Mouse (Mus musculus) midbrain, embryonic 12.5 days (tissue): ENCODE data around the gene Pdgfb. TPM values are rescaled to one million over a fixed set of nuclear protein-coding genes. Genes with fewer than 3 reads are reported as not detected.

Experiments used
- ATAC-seq: fragments of 200-750 bp; cut with Nextera tagmentation; 2 replicates; pipeline ENCODE4 v1.8.0; 2017; ENCODE audit warnings: low read depth, moderate TSS enrichment, moderate library complexity; ENCODE audit not compliant: low FRiP score
- H3K27ac ChIP-seq: fragments of 300-500 bp; sonication (generic); replicated peaks from 2 replicates; pipeline ENCODE4 v1.5.1; 2016; ENCODE audit warnings: mild to moderate bottlenecking
- H3K27me3 ChIP-seq: fragments of 300-500 bp; sonication (generic); 2 replicates; pipeline ENCODE4 v1.6.1; 2016; ENCODE audit warnings: mild to moderate bottlenecking
- H3K36me3 ChIP-seq: fragments of 300-500 bp; sonication (generic); 2 replicates; pipeline ENCODE4 v1.6.1; 2016
- H3K4me1 ChIP-seq: fragments of 300-500 bp; sonication (generic); 2 replicates; pipeline ENCODE4 v1.6.1; 2016
- H3K4me2 ChIP-seq: fragments of 300-500 bp; sonication (generic); replicated peaks from 2 replicates; pipeline ENCODE4 v1.6.1; 2016; ENCODE audit warnings: mild to moderate bottlenecking, moderate library complexity
- H3K4me3 ChIP-seq: fragments of 300-500 bp; sonication (generic); 2 replicates; pipeline ENCODE4 v1.5.1; 2016; ENCODE audit warnings: mild to moderate bottlenecking
- H3K9ac ChIP-seq: fragments of 300-500 bp; sonication (generic); replicated peaks from 2 replicates; pipeline ENCODE4 v1.6.1; 2016; ENCODE audit warnings: mild to moderate bottlenecking, moderate library complexity
- H3K9me3 ChIP-seq: fragments of 300-500 bp; sonication (generic); 2 replicates; pipeline ENCODE4 v1.6.1; 2016; ENCODE audit warnings: mild to moderate bottlenecking
- WGBS: fragments of 180-500 bp; shearing (Covaris S2); methylation state at CpG from one replicate; pipeline ENCODE4 v1.1.7; 2016; 5-methylcytosine and 5-hydroxymethylcytosine counted together
- polyA plus RNA-seq: library from polyadenylated mRNA; unstranded; fragments of >200 nt; fragmentation: Nextera tagmentation; extraction: Ambion mirVana; gene quantifications from 2 replicates; pipeline ENCODE4 v1.2.1, GENCODE M21; 2016

Pdgfb gene
- polyA plus RNA-seq, result 2.4 and 2.7 TPM in 2 replicates

DNA sequence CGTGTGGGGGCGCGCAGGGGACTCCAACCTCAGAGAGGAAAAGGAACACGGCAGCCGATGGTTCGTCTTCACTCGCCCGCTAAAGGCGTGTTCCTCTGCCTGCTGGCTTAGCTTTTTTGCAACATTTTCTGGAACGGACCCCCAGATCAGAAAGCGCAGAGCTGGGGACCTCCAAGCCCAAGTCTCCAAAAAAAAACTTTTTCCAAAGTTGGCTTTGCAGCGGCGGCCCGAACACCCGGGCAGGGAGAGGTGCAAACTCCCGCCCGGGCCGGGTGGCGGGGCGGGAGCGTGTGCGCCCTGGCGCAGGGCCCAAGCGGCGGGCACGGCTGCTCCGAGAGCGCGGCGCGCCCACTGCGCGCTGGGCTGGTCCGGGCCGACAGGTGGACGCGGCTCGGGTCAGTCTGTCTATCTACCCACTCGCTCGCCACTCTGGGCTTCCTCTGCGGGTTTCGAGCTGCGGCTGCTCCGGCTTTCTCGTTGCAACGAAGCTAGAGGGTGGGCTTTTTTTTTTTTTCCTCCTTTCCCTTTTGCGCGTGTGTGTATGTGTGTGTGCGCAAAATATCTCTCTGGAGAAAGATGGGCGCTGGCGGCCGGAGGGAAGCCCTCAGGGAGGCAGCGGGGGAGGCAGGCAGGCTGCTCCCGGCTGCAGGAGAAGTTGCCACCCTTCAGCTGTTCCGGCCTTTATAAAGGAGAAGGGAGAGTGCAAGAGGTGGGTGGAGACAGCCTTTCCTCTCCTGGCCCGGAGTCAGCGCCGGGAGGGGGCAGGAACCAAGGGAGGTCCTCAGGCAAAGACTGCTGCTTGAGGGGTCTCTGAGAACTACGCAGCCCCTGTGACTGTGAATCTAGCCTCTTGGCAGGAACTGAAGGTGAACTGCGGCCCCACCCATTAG is at the start of gene Pdgfb:
Pdgfb (minus strand) TSS at position 657 of the 890 bp plus-strand sequence.
- 2% methylated on average over 60 of the region's 60 CpGs for WGBS
- peak within 1 kb of the TSS; percentile 74 for H3K4me2 ChIP-seq
- peaks cover 91% of the 10 kb centered on the region for H3K27me3 ChIP-seq
- H3K9me3 ChIP-seq, result no peaks in the 10 kb centered on the region
- ATAC-seq, result no peak
- no peak within 1 kb of the TSS for H3K27ac ChIP-seq
- peak within 1 kb of the TSS; percentile 43 for H3K9ac ChIP-seq
- H3K4me3 ChIP-seq, result peak within 1 kb of the TSS; percentile 49
- H3K4me1 ChIP-seq, result peaks cover 37% of the 10 kb centered on the region
- H3K36me3 ChIP-seq, result no peaks in the 10 kb centered on the region

DNA sequence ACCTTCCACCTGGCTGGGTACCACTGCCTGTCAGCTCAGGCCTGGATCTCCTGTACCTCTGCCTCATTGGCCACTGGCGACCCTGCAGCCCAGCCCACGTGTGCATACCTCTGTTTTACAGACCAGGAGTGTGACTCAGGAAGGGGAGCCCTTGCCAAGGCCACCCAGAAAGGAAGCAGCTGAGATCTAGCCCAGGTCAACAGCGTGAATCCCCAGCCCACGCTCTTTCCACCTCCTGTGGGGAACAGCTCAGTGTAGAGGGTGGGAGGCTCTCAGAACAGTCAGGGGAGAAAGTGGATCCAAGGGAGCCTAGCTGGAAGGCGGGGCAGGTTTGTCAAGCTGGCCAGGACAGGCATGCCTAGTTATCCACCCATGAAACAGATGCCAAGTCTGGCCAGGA is 48.0 kb upstream of the Pdgfb start:
- H3K27me3 ChIP-seq, result peaks cover 6% of the 10 kb centered on the region
- H3K27ac ChIP-seq, result no peak overlapping the region
- no peak overlapping the region for H3K9ac ChIP-seq
- WGBS, result 47% methylated on average over 5 of the region's 5 CpGs
- no peaks in the 10 kb centered on the region for H3K9me3 ChIP-seq
- H3K36me3 ChIP-seq, result no peaks in the 10 kb centered on the region
- H3K4me3 ChIP-seq, result no peak overlapping the region
- no peak for ATAC-seq
- H3K4me2 ChIP-seq, result no peak overlapping the region
- no peaks in the 10 kb centered on the region for H3K4me1 ChIP-seq

DNA sequence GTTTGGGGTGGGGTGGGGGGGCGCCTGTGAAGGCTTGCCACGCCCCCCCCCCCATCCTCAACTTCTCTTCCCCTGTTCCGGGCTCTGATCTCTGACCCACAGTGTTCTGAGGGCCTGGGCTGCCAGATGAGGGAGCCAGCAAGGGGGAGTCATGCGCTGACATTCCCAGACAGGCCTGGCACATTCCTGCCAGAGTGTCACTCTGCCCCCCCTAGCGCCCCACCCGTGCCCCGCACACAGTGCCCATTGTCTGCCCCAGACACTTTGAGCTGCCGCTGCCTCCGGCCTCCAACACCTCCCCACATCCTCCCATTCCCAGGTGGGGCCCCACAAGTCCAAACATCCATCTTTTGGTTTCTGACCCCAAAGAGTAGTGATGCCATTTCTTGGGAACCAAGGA is 47.6 kb upstream of the Pdgfb start:
- 75% methylated on average over 7 of the region's 9 CpGs for WGBS
- no peak for ATAC-seq
- no peak overlapping the region for H3K27ac ChIP-seq

DNA sequence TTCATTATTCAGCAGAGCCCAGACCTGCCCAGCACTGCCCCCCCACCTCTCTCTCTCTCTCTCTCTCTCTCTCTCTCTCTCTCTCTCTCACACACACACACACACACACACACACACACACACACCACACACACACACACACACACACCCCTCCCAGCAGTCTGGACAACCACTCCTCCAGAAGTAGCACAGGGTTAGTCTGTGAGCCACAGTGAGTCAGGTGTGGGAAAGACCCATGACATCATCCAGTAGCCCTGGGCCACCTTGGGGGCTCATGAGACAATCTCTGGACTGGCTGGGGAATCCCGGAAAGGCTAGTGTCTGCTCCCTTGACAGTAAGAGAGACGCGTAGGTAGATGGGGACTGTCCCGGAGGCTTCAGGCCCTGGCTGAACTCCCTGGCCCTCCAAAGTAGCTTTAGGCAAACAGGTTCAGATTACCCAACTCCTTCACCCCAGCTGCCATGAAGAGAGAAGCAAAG is 46.3 kb upstream of the Pdgfb start:
- WGBS, result 93% methylated on average over 4 of the region's 4 CpGs
- Histone ChIP-seq H3K4me3 (no peak overlapping the region), H3K4me1 (peaks cover 3% of the 10 kb centered on the region; the same call in 1 of the 2 replicates), H3K4me2 (no peak overlapping the region), H3K36me3 (no peaks in the 10 kb centered on the region), H3K9me3 (no peaks in the 10 kb centered on the region), H3K27ac (no peak overlapping the region), H3K9ac (no peak overlapping the region), H3K27me3 (peaks cover 6% of the 10 kb centered on the region)
- no peak for ATAC-seq

More for the DNA sequence above, 47.6 kb upstream of the Pdgfb start:
- H3K4me2 ChIP-seq, result no peak overlapping the region
- no peaks in the 10 kb centered on the region for H3K4me1 ChIP-seq
- H3K27me3 ChIP-seq, result peaks cover 6% of the 10 kb centered on the region
- no peak overlapping the region for H3K4me3 ChIP-seq
- no peaks in the 10 kb centered on the region for H3K9me3 ChIP-seq
- H3K36me3 ChIP-seq, result no peaks in the 10 kb centered on the region
- H3K9ac ChIP-seq, result no peak overlapping the region

DNA sequence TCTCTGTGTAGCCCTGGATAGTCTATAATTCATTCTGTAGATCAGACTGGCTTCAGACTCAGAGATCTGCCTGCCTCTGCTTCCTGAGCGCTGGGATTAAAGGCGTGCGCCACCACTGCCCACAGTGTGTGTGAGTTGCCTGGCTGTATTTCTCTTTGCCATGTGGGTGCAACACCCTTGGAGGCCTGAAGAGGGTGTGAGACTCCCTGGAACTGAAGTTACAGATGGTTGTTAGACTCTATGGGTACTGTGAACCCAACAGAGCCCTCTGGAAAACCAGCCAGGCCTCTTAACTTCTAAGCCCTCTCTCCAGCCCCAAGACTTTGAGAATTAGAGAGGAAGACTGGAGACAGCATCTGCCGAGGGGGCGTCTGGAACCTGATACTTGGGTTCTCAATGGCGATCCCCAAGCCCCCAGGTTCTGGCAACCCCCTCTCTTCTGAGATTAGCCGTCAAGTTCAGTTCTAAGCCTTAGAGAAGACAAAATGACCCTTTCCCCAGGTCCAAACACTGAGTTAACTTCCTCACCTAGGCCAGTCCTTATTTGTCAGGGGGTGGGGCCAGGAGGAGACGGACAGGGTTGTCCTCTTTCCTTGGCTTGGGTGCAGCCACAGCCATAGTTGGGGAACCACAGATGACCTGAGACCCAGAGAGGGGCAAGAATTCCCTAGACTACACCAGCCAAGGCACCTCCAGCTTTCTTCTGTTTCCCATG is 45.7 kb upstream of the Pdgfb start:
- no peak overlapping the region for H3K4me3 ChIP-seq
- no peak overlapping the region for H3K9ac ChIP-seq
- no peak for ATAC-seq
- H3K9me3 ChIP-seq, result no peaks in the 10 kb centered on the region
- H3K27me3 ChIP-seq, result peaks cover 6% of the 10 kb centered on the region
- 95% methylated on average over 8 of the region's 8 CpGs for WGBS
- no peaks in the 10 kb centered on the region for H3K36me3 ChIP-seq
- H3K4me1 ChIP-seq, result peaks cover 3% of the 10 kb centered on the region; the same call in 1 of the 2 replicates
- no peak overlapping the region for H3K4me2 ChIP-seq
- no peak overlapping the region for H3K27ac ChIP-seq

DNA sequence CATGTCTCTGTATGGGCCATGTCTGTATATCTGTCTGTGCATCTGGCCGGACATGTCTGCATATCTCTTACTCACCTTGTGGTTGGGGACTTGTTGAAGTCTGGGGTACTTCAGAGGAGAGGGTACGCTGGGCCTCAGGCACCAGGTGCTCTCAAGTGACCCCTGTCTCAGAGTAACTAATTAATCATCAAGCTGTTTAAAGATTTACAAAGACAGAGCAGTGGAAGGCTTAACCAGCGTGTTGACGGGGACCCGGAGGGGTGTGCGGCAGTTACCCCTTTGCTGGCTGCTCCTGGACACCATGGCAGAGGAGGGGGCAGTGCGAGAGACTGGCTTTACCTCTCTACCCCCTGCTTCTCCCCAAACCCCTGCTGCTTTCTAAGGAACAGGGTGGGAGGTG is 44.8 kb upstream of the Pdgfb start:
- no peak overlapping the region for H3K4me3 ChIP-seq
- H3K27me3 ChIP-seq, result peaks cover 6% of the 10 kb centered on the region
- H3K9me3 ChIP-seq, result no peaks in the 10 kb centered on the region
- H3K27ac ChIP-seq, result no peak overlapping the region
- no peak overlapping the region for H3K4me2 ChIP-seq
- ATAC-seq, result no peak
- H3K9ac ChIP-seq, result no peak overlapping the region
- H3K4me1 ChIP-seq, result peaks cover 3% of the 10 kb centered on the region; the same call in 1 of the 2 replicates
- H3K36me3 ChIP-seq, result no peaks in the 10 kb centered on the region
- 93% methylated on average over 7 of the region's 7 CpGs for WGBS

DNA sequence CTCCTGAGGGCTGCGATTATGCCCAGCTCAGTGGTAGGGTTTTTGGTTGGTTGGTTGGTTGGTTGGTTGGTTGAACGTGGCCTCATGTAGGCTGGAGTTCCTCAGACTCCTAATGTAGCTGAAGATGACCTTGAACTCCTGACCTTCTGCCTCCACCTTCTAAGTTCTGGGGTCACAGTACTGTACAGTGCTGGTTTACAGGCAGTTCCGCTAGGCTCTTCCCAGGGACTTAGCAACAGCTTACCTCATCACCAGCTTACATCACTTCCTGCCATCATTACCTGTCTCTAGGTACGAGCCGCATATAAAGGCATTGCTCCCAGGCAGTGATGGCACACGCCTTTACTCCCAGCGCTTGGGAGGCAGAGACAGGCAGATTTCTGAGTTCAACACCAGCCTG is 43.4 kb upstream of the Pdgfb start:
- no peak overlapping the region for H3K4me3 ChIP-seq
- H3K27ac ChIP-seq, result no peak overlapping the region
- peaks cover 3% of the 10 kb centered on the region; the same call in 1 of the 2 replicates for H3K4me1 ChIP-seq
- no peaks in the 10 kb centered on the region; the same call in 1 of the 2 replicates for H3K27me3 ChIP-seq
- 93% methylated on average over 7 of the region's 7 CpGs for WGBS
- ATAC-seq, result no peak
- H3K9me3 ChIP-seq, result no peaks in the 10 kb centered on the region
- no peak overlapping the region for H3K9ac ChIP-seq
- no peak overlapping the region for H3K4me2 ChIP-seq
- H3K36me3 ChIP-seq, result no peaks in the 10 kb centered on the region

DNA sequence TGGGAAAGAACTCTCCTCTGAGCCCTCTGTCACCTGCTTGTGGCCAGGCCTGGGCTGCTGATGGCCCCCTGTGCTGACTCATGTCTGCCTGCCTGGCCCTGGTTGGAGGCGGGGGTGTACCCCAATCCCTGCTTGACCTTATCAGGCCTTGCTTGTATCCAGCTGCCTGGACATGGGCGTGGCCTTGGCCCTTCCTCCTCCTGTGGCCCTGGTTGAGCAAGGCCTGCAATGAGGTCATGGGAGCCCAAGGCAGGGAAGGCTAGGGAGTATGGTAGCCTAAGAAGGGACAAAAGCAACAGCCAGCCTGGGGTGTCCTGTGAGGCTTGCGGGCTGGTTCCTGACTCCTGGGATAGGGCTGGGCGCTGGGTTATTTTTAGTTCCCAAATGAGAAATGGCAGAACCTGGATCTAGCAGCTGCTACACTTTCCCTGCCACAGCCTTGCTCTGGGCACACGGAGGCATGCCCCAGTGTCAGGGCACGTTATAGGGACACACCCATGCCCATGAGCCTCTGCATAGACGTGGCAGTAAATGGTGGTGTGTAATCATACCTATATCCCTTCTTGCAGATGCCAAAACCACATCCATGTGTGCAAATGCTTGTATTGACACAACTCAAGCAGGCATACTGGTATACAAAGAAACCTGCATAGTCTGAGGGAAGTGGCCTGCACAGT is 39.4 kb upstream of the Pdgfb start:
- no peak overlapping the region for H3K27ac ChIP-seq
- no peaks in the 10 kb centered on the region for H3K9me3 ChIP-seq
- no peak overlapping the region for H3K4me3 ChIP-seq
- H3K4me1 ChIP-seq, result peaks cover 3% of the 10 kb centered on the region; the same call in 1 of the 2 replicates
- no peak overlapping the region for H3K9ac ChIP-seq
- no peaks in the 10 kb centered on the region for H3K36me3 ChIP-seq
- no peak overlapping the region for H3K4me2 ChIP-seq
- no peak for ATAC-seq
- WGBS, result 88% methylated on average over 7 of the region's 7 CpGs
- 0 out of 2 replicates have a peak, but pooled peaks cover 3% of the 10 kb centered on the region for H3K27me3 ChIP-seq

DNA sequence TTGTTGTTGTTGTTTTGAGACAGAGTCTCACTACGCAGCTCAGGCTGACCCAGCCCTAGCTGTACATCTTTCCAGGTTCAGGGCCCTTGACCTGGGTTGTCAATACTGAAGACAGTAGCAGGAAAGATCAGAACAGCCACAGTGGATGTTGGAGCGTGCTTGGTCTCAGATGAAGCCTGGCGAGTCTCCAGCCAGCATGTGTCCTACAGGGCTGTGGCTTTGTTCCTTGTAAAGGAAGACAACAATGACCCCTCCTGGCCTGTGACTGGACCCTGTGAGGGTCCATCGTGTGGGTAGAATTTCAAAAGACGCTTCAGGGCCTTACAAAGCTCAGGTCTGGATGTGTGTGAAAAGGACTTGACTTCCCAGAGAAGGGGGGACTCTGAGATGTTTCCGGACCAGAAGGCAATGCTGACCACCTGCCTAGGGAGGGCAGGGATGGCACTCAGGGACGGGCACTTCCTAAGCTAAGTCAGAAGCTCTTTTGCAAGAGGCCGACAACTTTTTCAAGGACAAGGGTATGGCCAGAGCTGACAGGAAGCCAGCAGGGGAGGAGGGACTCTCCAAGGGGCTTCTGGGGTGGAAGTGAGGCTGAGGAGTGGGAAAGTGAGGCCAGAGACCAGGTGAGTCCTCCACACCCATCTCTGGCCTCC is 38.7 kb upstream of the Pdgfb start:
- no peak overlapping the region for H3K9ac ChIP-seq

DNA sequence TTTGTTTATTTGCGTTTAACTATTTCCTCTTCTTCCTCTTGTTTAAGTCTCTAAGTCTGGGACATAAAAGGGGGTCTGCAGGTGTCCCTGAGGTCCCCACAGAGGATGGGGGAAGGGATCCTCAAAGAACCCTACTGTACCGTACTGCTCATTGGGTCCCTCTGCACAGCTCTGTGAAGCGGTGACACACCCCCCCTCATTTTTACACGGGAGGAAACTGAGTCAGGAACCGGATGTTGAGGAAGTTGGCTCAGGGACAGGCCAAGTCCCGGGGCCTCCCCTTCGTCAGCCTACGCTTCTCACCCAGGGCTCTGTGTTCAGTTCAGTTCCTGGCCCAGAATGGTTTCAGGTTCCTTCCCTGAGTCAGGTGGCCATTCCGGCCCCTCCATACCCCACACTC is 37.0 kb upstream of the Pdgfb start:
- H3K4me3 ChIP-seq, result no peak overlapping the region
- ATAC-seq, result no peak
- H3K36me3 ChIP-seq, result no peaks in the 10 kb centered on the region
- peaks cover 2% of the 10 kb centered on the region; the same call in 1 of the 2 replicates for H3K4me1 ChIP-seq
- H3K27ac ChIP-seq, result no peak overlapping the region
- H3K27me3 ChIP-seq, result 0 out of 2 replicates have a peak, but pooled peaks cover 3% of the 10 kb centered on the region
- H3K9ac ChIP-seq, result no peak overlapping the region
- H3K4me2 ChIP-seq, result no peak overlapping the region
- WGBS, result 88% methylated on average over 9 of the region's 9 CpGs
- H3K9me3 ChIP-seq, result no peaks in the 10 kb centered on the region

More for the DNA sequence above, 38.7 kb upstream of the Pdgfb start:
- Histone ChIP-seq H3K27ac (no peak overlapping the region), H3K4me1 (peaks cover 3% of the 10 kb centered on the region; the same call in 1 of the 2 replicates), H3K27me3 (0 out of 2 replicates have a peak, but pooled peaks cover 3% of the 10 kb centered on the region), H3K36me3 (no peaks in the 10 kb centered on the region), H3K9me3 (no peaks in the 10 kb centered on the region), H3K4me2 (no peak overlapping the region), H3K4me3 (no peak overlapping the region)
- ATAC-seq, result no peak
- WGBS, result 74% methylated on average over 8 of the region's 8 CpGs

DNA sequence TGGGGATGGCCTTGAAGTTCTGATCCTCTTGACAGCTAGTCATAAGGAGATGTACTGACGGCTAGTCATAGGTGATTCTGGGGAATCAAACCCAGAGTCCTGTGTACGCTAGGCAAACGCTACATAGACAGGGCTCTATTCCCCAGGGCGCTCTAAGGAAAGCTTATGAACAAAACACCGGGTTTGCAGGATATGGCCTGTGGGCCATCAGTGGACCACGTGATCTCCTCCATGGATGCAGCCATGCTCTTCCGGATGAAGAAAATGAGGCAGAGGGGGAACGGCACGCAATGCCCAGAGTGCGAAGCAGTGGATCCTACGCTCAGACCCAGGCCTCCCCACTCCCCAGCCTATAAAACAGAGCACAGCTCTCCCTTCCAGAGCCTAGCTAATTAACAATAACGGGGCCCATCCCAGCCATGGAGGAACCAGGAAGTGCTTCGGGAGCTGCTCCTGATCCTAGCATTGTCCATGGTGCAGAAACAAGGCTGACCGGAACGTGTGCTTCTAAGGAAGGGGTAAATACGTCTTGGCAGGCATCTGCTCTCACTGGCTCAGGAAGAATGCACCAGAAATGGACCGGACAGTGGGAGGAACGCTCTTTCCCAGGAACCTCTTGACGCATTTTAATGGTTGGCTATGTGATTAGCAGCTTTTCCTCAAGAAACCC is 36.5 kb upstream of the Pdgfb start:
- ATAC-seq, result no peak
- 0 out of 2 replicates have a peak, but pooled peaks cover 3% of the 10 kb centered on the region for H3K27me3 ChIP-seq
- H3K27ac ChIP-seq, result no peak overlapping the region
- H3K4me2 ChIP-seq, result no peak overlapping the region
- no peak overlapping the region for H3K4me3 ChIP-seq
- no peaks in the 10 kb centered on the region for H3K9me3 ChIP-seq
- WGBS, result 86% methylated on average over 19 of the region's 19 CpGs
- H3K9ac ChIP-seq, result no peak overlapping the region
- no peaks in the 10 kb centered on the region for H3K4me1 ChIP-seq
- no peaks in the 10 kb centered on the region for H3K36me3 ChIP-seq
